Mouse (Mus musculus) forebrain, embryonic 10.5 days (tissue): ENCODE data around the gene Yes1. TPM values are rescaled to one million over a fixed set of nuclear protein-coding genes. Genes with fewer than 3 reads are reported as not detected.
"Not testable (repeated sequence)": the region's sequence is repeated elsewhere in the genome, so short reads cannot be mapped to it uniquely, and the experiment has no call there.

ENCODE experiments used
- DNase-seq: peaks from one replicate; pipeline ENCODE4 v3.0.0-alpha.2; 2017; ENCODE audit warnings: low spot score; ENCODE audit errors: extremely low spot score
- H3K27ac ChIP-seq: fragments of 300-500 bp; sonication (generic); 2 replicates; pipeline ENCODE4 v1.5.1; 2016; ENCODE audit warnings: mild to moderate bottlenecking
- H3K27me3 ChIP-seq: fragments of 300-500 bp; sonication (generic); 2 replicates; pipeline ENCODE4 v1.6.1; 2016; ENCODE audit warnings: mild to moderate bottlenecking; ENCODE audit not compliant: poor library complexity, severe bottlenecking
- H3K36me3 ChIP-seq: fragments of 300-500 bp; sonication (generic); replicated peaks from 2 replicates; pipeline ENCODE4 v1.6.1; 2016; ENCODE audit warnings: mild to moderate bottlenecking, moderate library complexity
- H3K4me1 ChIP-seq: fragments of 300-500 bp; sonication (generic); 2 replicates; pipeline ENCODE4 v1.6.1; 2016
- H3K4me3 ChIP-seq: fragments of 300-500 bp; sonication (generic); 2 replicates; pipeline ENCODE4 v1.5.1; 2016; ENCODE audit warnings: mild to moderate bottlenecking, moderate library complexity
- H3K9me3 ChIP-seq: fragments of 300-500 bp; sonication (generic); 2 replicates; pipeline ENCODE4 v1.6.1; 2016; ENCODE audit warnings: mild to moderate bottlenecking, moderate library complexity
- WGBS: fragments of 180-500 bp; shearing (Covaris S2); methylation state at CpG from one replicate; pipeline ENCODE4 v1.1.7; 2016; 5-methylcytosine and 5-hydroxymethylcytosine counted together
- polyA plus RNA-seq: library from polyadenylated mRNA; unstranded; fragments of >200 nt; fragmentation: Nextera tagmentation; extraction: Ambion mirVana; gene quantifications from 2 replicates; pipeline ENCODE4 v1.2.1, GENCODE M21; 2016

Gene Yes1
- polyA plus RNA-seq, 1 experiment from 2014 or later = 28.9 TPM

DNA sequence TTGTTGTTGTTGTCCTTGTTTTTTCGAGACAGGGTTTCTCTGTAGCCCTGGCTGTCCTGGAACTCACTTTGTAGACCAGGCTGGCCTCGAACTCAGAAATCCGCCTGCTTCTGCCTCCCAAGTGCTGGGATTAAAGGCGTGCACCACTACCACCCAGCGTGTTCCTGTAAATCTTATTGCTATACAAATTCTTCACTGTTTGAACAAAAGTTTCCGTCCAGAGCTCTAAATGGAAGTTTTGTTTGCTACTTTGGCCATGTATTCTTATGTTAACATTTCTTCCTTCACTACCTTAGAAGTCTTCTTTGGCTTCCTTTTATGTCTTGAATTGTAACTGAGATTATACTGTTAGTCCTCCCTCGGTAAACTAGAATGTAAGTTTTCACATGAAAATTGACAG is 5.5 kb downstream of the Yes1 start:
- H3K4me3 ChIP-seq, DNase-seq, H3K4me1 ChIP-seq, H3K36me3 ChIP-seq, H3K27ac ChIP-seq, H3K9me3 ChIP-seq, H3K27me3 ChIP-seq: not testable (repeated sequence)
- 95% methylated on average over 7 of the region's 7 CpGs for WGBS

DNA sequence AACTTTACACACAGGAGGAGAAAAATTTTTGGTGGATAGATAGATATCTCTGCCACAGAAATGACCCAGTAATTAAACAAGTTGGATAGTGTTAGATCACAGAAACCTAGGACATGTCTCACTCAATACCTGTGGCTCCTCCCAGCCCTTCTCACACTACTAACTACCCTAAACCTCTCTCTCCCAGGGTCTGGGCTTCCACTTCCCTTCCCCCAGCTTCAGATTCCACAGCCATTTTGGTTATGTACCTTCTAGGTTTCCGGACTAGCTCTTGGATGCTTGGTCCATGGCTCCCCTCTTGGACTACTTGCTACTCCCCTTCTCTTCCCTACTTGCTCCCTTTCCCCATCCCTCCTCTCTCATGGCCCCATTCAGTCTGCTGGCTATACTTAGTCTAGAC is 6.9 kb downstream of the Yes1 start:
- Histone ChIP-seq H3K27ac (no peak overlapping the region), H3K4me3 (no peak overlapping the region), H3K9me3 (no peaks in the 10 kb centered on the region), H3K27me3 (no peaks in the 10 kb centered on the region), H3K36me3 (no peaks in the 10 kb centered on the region), H3K4me1 (no peaks in the 10 kb centered on the region; the same call in 1 of the 2 replicates)
- DNase-seq = no peak
- WGBS = 100% methylated on average over 1 of the region's 1 CpGs

DNA sequence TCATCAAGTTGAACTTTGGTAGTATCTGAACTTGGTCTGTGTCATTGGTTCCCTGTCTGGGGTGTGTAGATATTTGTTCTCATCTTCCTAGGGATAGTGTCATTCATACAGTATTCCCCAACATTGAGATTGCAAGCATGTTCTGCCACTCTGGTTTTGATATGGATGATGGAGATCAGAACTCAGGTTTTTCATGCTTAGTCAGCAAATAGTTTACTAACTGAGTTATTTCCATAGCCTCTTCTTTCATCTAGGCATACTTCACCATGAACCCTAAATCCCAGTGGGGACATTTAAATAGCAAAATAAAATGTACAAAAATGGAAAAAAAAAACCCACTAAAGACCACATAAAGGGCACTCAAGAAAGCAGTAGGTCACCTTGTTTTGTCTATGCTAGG is 12.7 kb downstream of the Yes1 start:
- Histone ChIP-seq H3K36me3 (peaks cover 4% of the 10 kb centered on the region), H3K27me3 (no peaks in the 10 kb centered on the region), H3K9me3 (no peaks in the 10 kb centered on the region), H3K27ac (no peak overlapping the region), H3K4me1 (no peaks in the 10 kb centered on the region), H3K4me3 (no peak overlapping the region)
- DNase-seq = no peak

DNA sequence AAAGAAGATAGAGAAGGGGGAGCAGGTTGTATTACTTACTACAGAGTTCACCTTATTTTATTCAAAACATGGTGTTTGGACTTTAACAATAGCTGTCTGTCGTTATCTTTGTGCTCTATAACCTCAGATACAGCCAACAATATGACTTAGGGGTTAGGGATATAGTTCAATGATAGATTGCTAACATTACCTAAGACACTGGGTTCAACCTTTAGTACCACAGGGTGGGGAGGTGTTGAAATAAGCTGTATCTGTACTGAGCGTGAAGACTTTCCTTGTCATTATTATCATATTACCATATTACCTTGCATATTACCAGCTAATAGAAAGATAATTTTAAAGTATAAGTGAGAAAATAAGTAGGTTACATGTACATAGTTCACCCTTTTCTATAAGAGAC is 13.8 kb downstream of the Yes1 start:
- Histone ChIP-seq H3K9me3 (no peaks in the 10 kb centered on the region), H3K27me3 (no peaks in the 10 kb centered on the region), H3K4me3 (no peak overlapping the region), H3K36me3 (peaks cover 4% of the 10 kb centered on the region), H3K27ac (no peak overlapping the region), H3K4me1 (no peaks in the 10 kb centered on the region)
- no peak for DNase-seq
- WGBS = 96% methylated on average over 2 of the region's 2 CpGs

DNA sequence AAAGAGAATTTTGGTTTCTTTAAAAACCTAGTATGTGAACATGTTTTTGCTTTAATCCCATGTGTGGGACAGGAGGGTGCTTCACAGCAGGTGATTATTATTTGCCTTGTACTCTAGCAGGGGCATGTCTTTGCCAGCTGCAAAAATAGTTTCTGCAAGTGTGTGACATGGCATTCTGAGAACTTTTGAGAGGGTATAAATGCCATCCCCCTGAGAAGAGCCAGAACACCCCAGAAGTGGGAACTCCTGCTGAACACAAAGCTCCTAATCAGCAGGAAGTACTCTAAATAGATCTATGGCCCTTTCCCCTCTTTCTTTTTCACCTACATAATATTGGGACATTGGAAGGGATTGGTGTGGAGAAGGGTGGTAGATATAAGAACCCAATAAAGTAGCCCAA is 22.2 kb downstream of the Yes1 start:
- Histone ChIP-seq H3K27ac (no peak overlapping the region), H3K4me3 (no peak overlapping the region), H3K36me3 (peaks cover 8% of the 10 kb centered on the region), H3K27me3 (no peaks in the 10 kb centered on the region), H3K9me3 (no peaks in the 10 kb centered on the region), H3K4me1 (no peaks in the 10 kb centered on the region)
- no peak for DNase-seq

DNA sequence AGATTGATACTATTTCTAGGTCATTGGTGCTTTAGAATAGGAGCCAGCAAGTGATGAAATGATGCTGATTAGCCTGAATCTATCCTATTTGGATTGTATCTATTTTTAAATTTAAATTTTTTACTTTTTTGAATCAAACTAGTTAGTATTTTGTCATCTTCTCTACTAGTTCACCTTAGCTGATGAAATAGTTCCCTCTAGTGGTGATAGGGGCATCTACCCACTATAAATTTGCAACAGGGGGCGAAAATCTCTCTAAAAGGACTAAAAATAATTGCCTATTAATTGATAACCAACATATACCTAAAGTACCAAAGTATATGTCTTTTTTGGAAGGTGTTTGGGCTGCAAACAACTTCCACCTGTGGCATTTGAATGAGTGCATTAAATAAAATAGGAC is 46.4 kb downstream of the Yes1 start:
- H3K36me3 ChIP-seq = peaks cover 44% of the 10 kb centered on the region
- WGBS = 52% methylated on average over 1 of the region's 1 CpGs
- no peak for DNase-seq

DNA sequence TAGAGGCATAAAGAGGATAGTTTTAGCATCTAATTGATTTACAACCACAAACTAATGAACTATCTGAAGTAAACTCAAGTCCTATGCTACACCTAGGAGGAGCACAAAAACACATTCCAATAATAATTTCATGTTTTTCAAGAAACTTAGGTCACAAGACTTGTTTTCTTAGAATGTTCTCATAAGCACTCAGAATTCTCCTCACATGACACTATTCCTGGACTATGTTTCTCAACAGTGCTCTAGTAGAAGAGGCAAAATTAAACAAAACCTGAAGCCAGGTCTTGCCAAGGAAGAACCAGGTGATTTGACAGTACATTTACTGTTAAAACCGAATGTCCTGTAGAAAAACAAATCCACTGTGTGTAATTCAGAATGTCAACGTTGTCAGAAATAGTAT is 71.5 kb downstream of the Yes1 start:
- no peak overlapping the region for H3K27ac ChIP-seq
- 46% methylated on average over 2 of the region's 2 CpGs for WGBS

More for the DNA sequence above, 46.4 kb downstream of the Yes1 start:
- H3K4me3 ChIP-seq = no peak overlapping the region
- no peaks in the 10 kb centered on the region for H3K4me1 ChIP-seq
- H3K9me3 ChIP-seq = no peaks in the 10 kb centered on the region
- H3K27me3 ChIP-seq = no peaks in the 10 kb centered on the region
- no peak overlapping the region for H3K27ac ChIP-seq

DNA sequence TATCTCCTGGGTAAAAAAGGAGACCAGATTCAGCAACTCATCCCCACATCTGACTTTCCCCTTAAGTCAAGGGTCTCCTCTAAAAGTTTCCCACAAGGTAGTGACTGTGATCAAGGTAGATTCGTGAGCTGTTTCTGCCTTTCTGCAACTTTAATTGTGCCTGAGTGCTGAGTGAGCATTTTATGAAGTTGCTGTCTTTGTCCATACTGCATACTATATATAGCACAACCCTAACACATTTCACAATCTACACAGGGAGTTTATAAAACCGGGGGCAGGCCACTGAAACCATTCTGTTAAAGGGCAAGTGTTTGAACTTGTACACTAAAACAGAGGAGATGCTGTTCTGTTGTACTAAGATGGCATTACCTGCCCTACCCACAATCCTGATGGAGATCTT is 82.4 kb downstream of the Yes1 start:
- WGBS = 64% methylated on average over 2 of the region's 2 CpGs
- peaks cover 2% of the 10 kb centered on the region; the same call in 1 of the 2 replicates for H3K36me3 ChIP-seq
- DNase-seq = no peak

More for the DNA sequence above, 71.5 kb downstream of the Yes1 start:
- H3K4me1 ChIP-seq = peaks cover 5% of the 10 kb centered on the region
- H3K27me3 ChIP-seq = no peaks in the 10 kb centered on the region
- no peak for DNase-seq
- no peak overlapping the region for H3K4me3 ChIP-seq
- H3K36me3 ChIP-seq = peaks cover 22% of the 10 kb centered on the region
- H3K9me3 ChIP-seq = no peaks in the 10 kb centered on the region

DNA sequence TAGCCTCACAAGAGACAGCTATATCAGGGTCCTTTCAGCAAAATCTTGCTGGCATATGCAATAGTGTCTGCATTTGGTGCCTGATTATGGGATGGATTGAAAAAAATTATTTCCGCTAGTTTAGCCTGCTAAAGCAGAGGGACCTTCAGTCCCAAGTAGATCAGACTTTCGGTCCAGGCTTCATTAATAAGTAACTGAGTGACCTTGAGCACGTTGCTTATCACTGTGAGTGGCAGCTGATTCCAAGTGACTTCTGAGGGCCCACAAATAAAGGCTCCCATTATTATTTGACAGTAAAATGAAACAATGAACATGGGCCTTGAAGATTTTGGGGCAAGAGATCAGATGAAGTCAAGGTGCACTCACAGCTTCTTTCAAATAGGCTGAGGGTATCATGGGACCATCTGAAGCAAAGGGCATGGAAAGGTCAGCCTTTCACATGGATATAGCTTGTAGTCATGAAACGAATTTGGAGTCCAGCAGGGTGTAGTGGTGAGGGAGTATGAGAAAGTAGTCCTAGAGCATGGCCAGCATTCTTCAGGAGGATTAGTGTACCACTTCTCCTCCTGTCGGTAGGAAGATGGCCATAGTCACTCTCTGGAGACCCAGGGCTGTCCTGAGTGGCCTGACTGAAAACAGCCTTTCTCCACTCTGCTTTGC is 86.4 kb downstream of the Yes1 start:
- Histone ChIP-seq H3K36me3 (no peaks in the 10 kb centered on the region), H3K4me3 (no peak overlapping the region), H3K27ac (no peak overlapping the region), H3K9me3 (no peaks in the 10 kb centered on the region), H3K4me1 (no peaks in the 10 kb centered on the region), H3K27me3 (no peaks in the 10 kb centered on the region)
- 81% methylated on average over 5 of the region's 5 CpGs for WGBS
- DNase-seq = no peak

More for the DNA sequence above, 82.4 kb downstream of the Yes1 start:
- H3K27ac ChIP-seq = no peak overlapping the region
- no peak overlapping the region for H3K4me3 ChIP-seq
- H3K4me1 ChIP-seq = no peaks in the 10 kb centered on the region
- no peaks in the 10 kb centered on the region for H3K9me3 ChIP-seq
- no peaks in the 10 kb centered on the region for H3K27me3 ChIP-seq

DNA sequence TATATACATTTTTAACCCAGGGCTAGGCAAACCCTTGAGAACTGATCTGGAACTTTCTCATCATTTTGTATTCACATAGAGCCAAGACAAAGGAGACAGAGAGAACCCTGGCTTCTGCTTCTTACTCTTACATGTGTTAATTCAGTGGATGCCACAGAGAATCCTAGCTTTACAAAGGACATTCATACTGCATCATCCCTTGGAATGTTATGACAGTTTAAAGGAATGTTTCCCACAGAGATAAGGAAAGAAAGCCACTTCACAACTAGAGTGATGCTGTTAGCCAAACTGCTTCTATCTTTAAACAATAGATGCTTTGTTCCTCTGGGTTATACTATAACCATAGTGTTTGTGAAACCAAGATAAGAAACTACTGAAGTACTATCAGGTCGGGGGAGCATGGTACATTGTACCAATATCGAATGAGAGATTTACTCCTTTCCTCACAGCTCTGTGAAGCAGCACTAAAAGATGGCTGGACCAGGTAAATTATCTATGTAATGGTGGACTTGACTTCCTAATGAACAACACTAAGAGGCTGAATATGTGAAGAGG is 95.3 kb downstream of the Yes1 start:
- no peak overlapping the region for H3K27ac ChIP-seq
- 87% methylated on average over 2 of the region's 2 CpGs for WGBS
- H3K36me3 ChIP-seq = no peaks in the 10 kb centered on the region
- H3K4me3 ChIP-seq = no peak overlapping the region
- DNase-seq = no peak
- no peaks in the 10 kb centered on the region for H3K9me3 ChIP-seq
- H3K4me1 ChIP-seq = no peaks in the 10 kb centered on the region
- H3K27me3 ChIP-seq = no peaks in the 10 kb centered on the region

DNA sequence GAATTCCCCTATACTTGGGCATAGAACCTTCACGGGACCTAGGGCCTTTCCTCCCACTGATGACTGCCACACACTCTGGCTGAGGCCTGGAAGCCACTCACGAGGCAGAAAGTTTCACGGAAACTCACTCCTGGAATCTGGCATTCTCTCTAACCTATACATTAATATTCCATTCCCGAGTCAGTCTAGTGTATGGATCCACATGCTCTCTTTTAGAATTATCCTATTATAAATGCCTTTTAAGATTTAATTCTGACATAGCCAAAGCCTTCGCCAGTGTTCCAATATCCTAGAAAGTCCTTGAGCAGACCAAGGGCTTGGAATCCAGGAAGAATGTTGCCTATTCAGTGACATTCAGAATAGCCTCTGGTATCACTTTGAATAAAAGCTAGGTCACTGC is 100.5 kb downstream of the Yes1 start:
- no peak overlapping the region for H3K4me3 ChIP-seq
- WGBS = 76% methylated on average over 5 of the region's 5 CpGs

DNA sequence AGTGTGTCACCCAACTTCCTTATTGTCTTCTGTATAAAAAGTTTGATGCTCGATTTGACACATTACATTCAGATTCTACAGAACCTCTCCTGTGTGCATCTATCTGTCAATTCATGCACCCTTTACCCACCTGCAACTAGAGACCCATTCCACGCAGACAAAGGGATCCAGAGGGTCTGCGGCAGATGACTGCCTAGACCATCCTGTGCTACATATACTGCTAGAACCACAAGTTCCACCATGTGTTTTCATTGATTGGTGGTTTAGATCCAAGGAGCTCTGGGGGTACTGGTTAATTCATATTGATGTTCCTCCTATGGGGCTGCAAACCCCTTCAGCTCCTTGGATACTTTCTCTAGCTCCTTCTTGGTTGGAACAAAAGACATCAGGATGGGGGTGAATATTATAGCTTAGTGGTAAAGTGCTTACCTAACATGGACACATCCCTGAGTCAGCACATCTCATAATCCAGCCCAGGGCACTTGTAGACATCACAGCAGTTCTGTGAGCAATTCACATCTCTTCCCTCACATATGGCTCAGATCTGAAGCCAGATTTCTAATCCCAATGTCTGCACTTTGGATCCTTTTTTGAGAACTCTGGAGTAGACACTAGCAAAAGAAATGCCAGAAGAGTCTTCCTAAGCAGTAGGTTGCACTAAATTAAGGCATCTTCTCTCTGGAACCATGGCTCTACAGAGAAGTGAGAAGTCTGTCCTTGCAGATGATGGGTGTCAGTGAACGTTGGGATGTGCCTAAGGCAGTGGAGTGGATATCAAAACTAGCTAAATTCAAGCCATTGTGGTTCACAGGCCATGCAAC is 101.5 kb downstream of the Yes1 start:
- H3K36me3 ChIP-seq = no peaks in the 10 kb centered on the region
- H3K27ac ChIP-seq = no peak overlapping the region
- peaks cover 4% of the 10 kb centered on the region; the same call in 1 of the 2 replicates for H3K4me1 ChIP-seq
- peak overlapping the region; percentile 64 for H3K4me3 ChIP-seq
- WGBS = 76% methylated on average over 4 of the region's 4 CpGs
- no peaks in the 10 kb centered on the region for H3K9me3 ChIP-seq
- DNase-seq = peak; percentile 13
- H3K27me3 ChIP-seq = no peaks in the 10 kb centered on the region

More for the DNA sequence above, 100.5 kb downstream of the Yes1 start:
- Histone ChIP-seq H3K36me3 (no peaks in the 10 kb centered on the region), H3K9me3 (no peaks in the 10 kb centered on the region), H3K27ac (no peak overlapping the region), H3K4me1 (peaks cover 4% of the 10 kb centered on the region; the same call in 1 of the 2 replicates), H3K27me3 (no peaks in the 10 kb centered on the region)
- DNase-seq = no peak
